13 mouse cellular contexts compared by ENCODE assay signal in the genomic region with DNA sequence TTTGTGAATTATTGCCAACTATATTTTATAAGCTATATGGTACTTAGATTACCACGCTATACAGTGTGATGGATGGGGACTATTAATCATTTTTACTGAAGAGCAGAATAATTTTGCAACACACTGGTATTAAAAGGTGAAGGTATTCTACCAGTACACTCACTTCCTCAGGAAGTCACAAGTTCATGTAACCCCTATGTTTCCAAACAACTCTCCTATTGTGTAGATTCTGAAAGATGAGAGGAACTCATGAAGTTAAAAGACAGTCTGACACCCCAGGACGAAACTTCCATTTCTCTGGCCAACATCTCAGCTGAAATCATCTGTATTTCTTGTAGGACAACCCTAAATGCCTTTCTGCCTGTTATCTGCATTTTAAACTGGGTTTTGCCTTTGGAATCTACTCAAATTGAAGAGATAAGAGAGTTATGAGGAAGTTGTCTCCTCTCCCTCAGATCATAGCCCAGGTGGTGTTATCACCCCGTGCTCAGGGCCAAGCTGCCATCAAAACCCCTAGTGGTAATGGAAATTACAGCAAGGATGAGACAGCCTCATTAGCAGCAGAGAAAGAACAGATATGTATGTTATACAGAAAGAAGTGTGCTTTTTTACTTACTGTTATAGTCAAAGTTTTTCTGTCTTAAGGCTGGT.
DNase-seq lines count a peak whose midpoint lies in the region; ATAC-seq and TF ChIP-seq lines count a peak whose summit lies in the region.
"Had no signal": no experiment of that assay in that cellular context is flagged by ENCODE, and none has a peak within 500 bp of the region (broad histone marks: within the 10 kb centered on the region; RNA-seq: fewer than 3 reads in every experiment).

No protein-coding gene starts in this region.

- no peak for DNase-seq in forebrain, postnatal 0 days
- DNase-seq in thymus, adult 2 months: peak; percentile 13
- DNase-seq in thymus, adult 18-20 months: no peak
- no peak for DNase-seq in adrenal gland, postnatal 25 days
- DNase-seq in liver, embryonic 11.5 days (ENCODE audit: low spot score): no peak
- DNase-seq in layer of hippocampus, postnatal 36 days: no peak
- DNase-seq: kidney, postnatal 14 days; lung, postnatal 4 days had no signal

- H3K4me3 ChIP-seq in forebrain, postnatal 0 days (ENCODE audit: low read depth, low read length): no peak overlapping the region
- H3K4me3 ChIP-seq in forebrain, embryonic 12.5 days (replicated peaks): no peak overlapping the region
- no peak overlapping the region for H3K4me3 ChIP-seq in thymus, adult 2 months (ENCODE audit: control insufficient read depth, insufficient read depth, low read length)
- H3K4me3 ChIP-seq in liver, embryonic 11.5 days (ENCODE audit: low read depth, low read length): no peak overlapping the region
- H3K4me3 ChIP-seq: embryonic facial prominence, embryonic 10.5 days; forebrain, embryonic 13.5 days; limb, embryonic 13.5 days had no signal

- no peak overlapping the region for H3K9ac ChIP-seq in forebrain, postnatal 0 days
- no peak overlapping the region for H3K9ac ChIP-seq in forebrain, embryonic 12.5 days
- no peak overlapping the region for H3K9ac ChIP-seq in liver, embryonic 11.5 days (ENCODE audit: low read depth, low read length)
- H3K9ac ChIP-seq: forebrain, embryonic 13.5 days; limb, embryonic 13.5 days had no signal

- no peaks in the 10 kb centered on the region for H3K27me3 ChIP-seq in forebrain, postnatal 0 days (ENCODE audit: insufficient read depth, low read length)
- no peaks in the 10 kb centered on the region for H3K27me3 ChIP-seq in forebrain, embryonic 12.5 days
- no peaks in the 10 kb centered on the region for H3K27me3 ChIP-seq in thymus, adult 2 months (ENCODE audit: control insufficient read depth, insufficient read depth, low read length)
- H3K27me3 ChIP-seq in liver, embryonic 11.5 days (replicated peaks; ENCODE audit: control insufficient read depth, insufficient read depth, low read length): no peaks in the 10 kb centered on the region
- H3K27me3 ChIP-seq: forebrain, embryonic 13.5 days; limb, embryonic 13.5 days had no signal

- TF ChIP-seq POLR2A in thymus, adult 2 months (IDR thresholded peaks at IDR 0.05; ENCODE audit: control insufficient read depth, extremely low read depth, insufficient read depth, low read length, poor library complexity): no peak

- H3K27ac ChIP-seq in forebrain, postnatal 0 days (ENCODE audit: low read depth, low read length): no peak overlapping the region
- H3K27ac ChIP-seq in forebrain, embryonic 12.5 days: no peak overlapping the region
- no peak overlapping the region for H3K27ac ChIP-seq in thymus, adult 2 months (ENCODE audit: control insufficient read depth, insufficient read depth, low read length)
- H3K27ac ChIP-seq in liver, embryonic 11.5 days (ENCODE audit: low read depth, low read length): no peak overlapping the region
- H3K27ac ChIP-seq: embryonic facial prominence, embryonic 10.5 days; forebrain, embryonic 13.5 days; limb, embryonic 13.5 days had no signal

- no peak for ATAC-seq in forebrain, postnatal 0 days
- no peak for ATAC-seq in forebrain, embryonic 12.5 days (ENCODE audit: low FRiP score)
- ATAC-seq in megakaryocyte progenitor cell, adult 5-6 weeks (replicated peaks; ENCODE audit: poor library complexity): peak; percentile 99
- no peak for ATAC-seq in liver, embryonic 11.5 days (replicated peaks; ENCODE audit: low FRiP score)
- ATAC-seq: forebrain, embryonic 13.5 days had no signal

- H3K9me3 ChIP-seq in forebrain, postnatal 0 days (ENCODE audit: low read length): no peaks in the 10 kb centered on the region
- no peaks in the 10 kb centered on the region for H3K9me3 ChIP-seq in forebrain, embryonic 12.5 days
- H3K9me3 ChIP-seq in liver, embryonic 11.5 days (ENCODE audit: control insufficient read depth, low read length): no peaks in the 10 kb centered on the region
- H3K9me3 ChIP-seq: embryonic facial prominence, embryonic 10.5 days; forebrain, embryonic 13.5 days; limb, embryonic 13.5 days had no signal

- H3K4me1 ChIP-seq in forebrain, postnatal 0 days (ENCODE audit: insufficient read depth): peaks cover 7% of the 10 kb centered on the region
- H3K4me1 ChIP-seq in forebrain, embryonic 12.5 days: peaks cover 8% of the 10 kb centered on the region
- no peaks in the 10 kb centered on the region for H3K4me1 ChIP-seq in thymus, adult 2 months (replicated peaks; ENCODE audit: control insufficient read depth, insufficient read depth, low read length)
- no peaks in the 10 kb centered on the region for H3K4me1 ChIP-seq in liver, embryonic 11.5 days (replicated peaks; ENCODE audit: control insufficient read depth, insufficient read depth, low read length)
- H3K4me1 ChIP-seq: embryonic facial prominence, embryonic 10.5 days; limb, embryonic 13.5 days had no signal

- TF ChIP-seq CTCF in forebrain, postnatal 0 days (IDR thresholded peaks at IDR 0.05; ENCODE audit: low read depth): peak; percentile 32
- TF ChIP-seq CTCF in thymus, adult 2 months (IDR thresholded peaks at IDR 0.05; ENCODE audit: borderline replicate concordance, control insufficient read depth, extremely low read depth, insufficient read depth, low read length, poor library complexity): no peak

- WGBS in forebrain, postnatal 0 days: 80% methylated on average over 3 of the region's 3 CpGs
- WGBS in forebrain, embryonic 12.5 days: 84% methylated on average over 3 of the region's 3 CpGs
- 59% methylated on average over 3 of the region's 3 CpGs for WGBS in thymus, adult 2 months
- WGBS in liver, embryonic 11.5 days: 53% methylated on average over 3 of the region's 3 CpGs

- no peaks in the 10 kb centered on the region for H3K36me3 ChIP-seq in forebrain, postnatal 0 days (ENCODE audit: insufficient read depth)
- no peaks in the 10 kb centered on the region for H3K36me3 ChIP-seq in forebrain, embryonic 12.5 days (replicated peaks)
- no peaks in the 10 kb centered on the region for H3K36me3 ChIP-seq in thymus, adult 2 months (ENCODE audit: control insufficient read depth, insufficient read depth, low read length)
- H3K36me3 ChIP-seq in liver, embryonic 11.5 days (ENCODE audit: control insufficient read depth, insufficient read depth, low read length): no peaks in the 10 kb centered on the region
- H3K36me3 ChIP-seq: embryonic facial prominence, embryonic 10.5 days; limb, embryonic 13.5 days had no signal

- no peak overlapping the region for H3K4me2 ChIP-seq in forebrain, postnatal 0 days (ENCODE audit: low read depth)
- H3K4me2 ChIP-seq in forebrain, embryonic 12.5 days: no peak overlapping the region
- H3K4me2 ChIP-seq in liver, embryonic 11.5 days: no peak overlapping the region
- H3K4me2 ChIP-seq: forebrain, embryonic 13.5 days; limb, embryonic 13.5 days had no signal
